Mouse (Mus musculus) liver, adult 2 months (tissue): ENCODE measurements around the gene Usp53.

ENCODE experiments used
- CTCF ChIP-seq: fragments of 200-500 bp; IDR thresholded peaks from 2 replicates; pipeline ENCODE4 v1.5.1; 2011; ENCODE audit warnings: low read depth, low read length, control low read depth
- POLR2A ChIP-seq: fragments of 200-500 bp; IDR thresholded peaks from 2 replicates; pipeline ENCODE4 v1.6.1; 2011; ENCODE audit warnings: low read length, control low read depth; ENCODE audit not compliant: insufficient read depth; ENCODE audit errors: extremely low read depth

- TF ChIP-seq POLR2A: no peak
- no peak for TF ChIP-seq CTCF
These were observed 2.6 kb upstream of the Usp53 start for GRCm38 (mm10) chr3:122986906-122987305.
